Mouse (Mus musculus): ENCODE results near the gene Cfap20.
A peak's percentile ranks its signal among the peaks of the same experiment; 100 is the strongest.

Gene Cfap20

GRCm38 (mm10) chr8:95434686-95435439 lies at the start of gene Cfap20:
TSS of gene Cfap20 (minus strand) at chr8:95434869.
- DNase-seq (ENCODE audit: low spot score in 2 of 2), result peak; percentile 98 to 99

- DNase-seq (ENCODE audit: low spot score in 2 of 2), result no peak
Observed at GRCm38 (mm10) chr8:95470008-95470407, 35.3 kb upstream of the Cfap20 start.

DNA sequence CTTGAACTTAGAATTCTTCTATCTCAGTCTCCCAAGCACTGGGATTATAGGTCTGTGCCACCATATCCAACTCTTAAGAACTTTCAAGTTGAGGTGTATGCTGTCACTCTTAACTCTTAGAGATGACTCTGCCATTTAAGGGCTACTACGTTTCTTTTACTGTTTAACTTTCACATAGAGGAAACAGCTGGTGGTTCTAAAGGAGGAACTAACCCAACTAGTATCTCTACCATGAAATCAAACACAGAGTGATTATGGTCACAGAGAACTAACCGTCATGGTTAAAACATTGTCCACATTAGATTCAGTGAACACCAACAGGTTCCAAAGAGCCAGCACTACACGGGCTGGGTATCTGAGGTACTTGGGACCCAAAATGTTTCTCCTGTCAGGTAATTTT lies 34.3 kb upstream of the Cfap20 start:
- no peak for DNase-seq (ENCODE audit: low spot score in 2 of 2)

GRCm38 (mm10) chr8:95466543-95466942 lies 31.9 kb upstream of the Cfap20 start:
- DNase-seq (ENCODE audit: low spot score in 2 of 2), result no peak

DNA sequence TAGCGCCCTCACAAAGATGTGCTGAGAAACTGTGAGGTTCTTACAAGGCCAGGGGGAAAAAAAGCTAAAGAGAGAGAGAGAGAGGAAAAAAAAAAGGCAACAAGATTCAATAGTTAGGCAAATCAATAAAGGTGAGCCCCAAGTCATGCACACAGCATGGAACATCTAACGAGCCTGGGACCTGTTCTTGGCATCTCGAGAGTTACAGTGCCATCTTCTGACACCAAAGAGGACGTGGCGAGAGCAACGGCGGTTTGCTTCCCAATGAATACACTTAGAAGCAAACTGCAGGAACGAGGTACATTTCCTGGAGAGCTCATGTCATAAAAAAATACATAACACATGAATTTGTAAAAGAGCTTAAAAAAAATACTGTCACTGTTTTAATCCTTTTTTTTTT lies 17.8 kb upstream of the Cfap20 start:
- DNase-seq (ENCODE audit: low spot score in 2 of 2), result no peak

DNA sequence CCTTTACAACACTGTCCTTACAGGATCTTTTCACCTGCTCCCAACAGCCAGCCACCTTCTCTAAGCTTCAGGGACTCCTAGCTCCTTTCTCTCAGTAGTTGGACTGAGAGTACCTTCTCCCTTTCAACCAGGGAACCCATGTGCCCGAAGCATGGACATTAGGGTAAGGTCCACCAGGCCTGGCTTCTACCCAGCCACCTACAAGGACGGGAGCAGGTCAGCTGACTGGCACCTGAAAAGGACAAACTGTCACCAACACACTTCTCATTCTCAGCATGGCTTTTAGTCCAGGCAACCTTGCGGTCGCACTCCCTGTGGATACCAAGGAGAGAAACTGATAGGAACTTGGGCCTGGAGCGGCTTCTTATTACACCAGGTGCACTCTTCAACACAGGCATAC lies 15.6 kb upstream of the Cfap20 start:
- no peak for DNase-seq (ENCODE audit: low spot score in 2 of 2)

DNA sequence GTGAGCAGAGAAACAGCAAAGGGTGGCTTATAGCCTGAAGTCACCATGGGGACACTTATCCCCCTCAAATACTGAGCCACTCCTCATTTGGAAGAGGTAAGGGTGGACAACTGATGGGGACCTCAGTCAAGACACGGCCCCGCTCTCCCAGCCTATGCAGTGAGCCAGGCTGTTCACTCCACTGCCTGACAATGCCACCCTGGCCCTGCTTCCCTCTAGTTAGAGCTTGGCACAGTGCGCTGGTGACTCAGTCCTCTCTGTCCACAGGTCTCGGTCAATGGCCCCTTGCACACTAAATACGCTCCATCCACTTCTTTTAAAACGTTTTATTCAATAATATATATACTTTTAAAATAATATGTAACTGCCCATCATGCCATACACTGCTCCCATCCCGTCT lies 13.0 kb upstream of the Cfap20 start:
- DNase-seq (ENCODE audit: low spot score in 2 of 2), result no peak

DNA sequence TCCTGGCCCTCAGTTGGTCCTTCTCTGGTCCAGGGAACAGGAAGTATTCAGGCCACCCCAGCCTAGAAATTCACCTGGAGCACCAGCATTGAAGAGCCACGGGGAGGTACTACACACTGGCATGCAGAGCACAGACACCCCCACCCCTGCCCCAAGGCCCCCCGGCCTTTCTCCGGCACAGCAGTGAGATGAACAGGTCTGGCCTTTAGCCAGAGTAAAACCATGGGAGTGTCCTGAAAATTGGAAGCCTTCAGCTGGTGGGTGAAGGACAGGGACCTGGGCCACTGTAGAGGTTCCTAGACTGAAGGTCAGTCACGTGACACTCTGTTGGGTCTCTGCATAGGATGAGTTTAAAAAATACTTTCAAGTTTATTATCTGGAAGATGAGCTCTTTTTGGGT lies 10.4 kb upstream of the Cfap20 start:
- DNase-seq (ENCODE audit: low spot score in 2 of 2), result no peak

DNA sequence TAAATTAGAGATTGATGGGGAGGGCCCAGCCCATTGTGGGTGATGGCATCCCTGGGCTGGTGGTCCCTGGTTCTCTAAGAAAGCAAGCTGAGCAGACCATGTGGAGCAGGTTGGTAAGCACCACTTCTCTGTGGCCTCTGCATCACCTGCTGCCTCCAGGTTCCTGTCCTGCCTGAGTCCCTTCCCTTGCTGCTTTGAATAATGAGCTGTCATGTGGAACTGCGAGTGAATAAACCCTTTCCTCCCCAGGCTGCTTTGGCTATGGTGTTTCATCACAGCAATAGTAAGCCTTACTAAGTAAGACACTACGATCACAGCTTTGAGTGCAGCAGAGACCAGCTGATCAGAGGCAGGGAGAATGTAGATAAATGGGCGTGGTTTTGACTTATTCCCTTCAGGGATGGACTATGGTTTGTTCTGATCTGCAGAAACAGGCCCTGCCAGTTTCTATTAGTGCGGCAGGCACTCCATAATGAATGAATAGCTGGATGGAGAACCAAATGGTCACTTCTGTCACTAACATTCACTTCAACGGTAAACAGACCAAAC lies 6.9 kb upstream of the Cfap20 start:
- no peak for DNase-seq (ENCODE audit: low spot score in 2 of 2)

DNA sequence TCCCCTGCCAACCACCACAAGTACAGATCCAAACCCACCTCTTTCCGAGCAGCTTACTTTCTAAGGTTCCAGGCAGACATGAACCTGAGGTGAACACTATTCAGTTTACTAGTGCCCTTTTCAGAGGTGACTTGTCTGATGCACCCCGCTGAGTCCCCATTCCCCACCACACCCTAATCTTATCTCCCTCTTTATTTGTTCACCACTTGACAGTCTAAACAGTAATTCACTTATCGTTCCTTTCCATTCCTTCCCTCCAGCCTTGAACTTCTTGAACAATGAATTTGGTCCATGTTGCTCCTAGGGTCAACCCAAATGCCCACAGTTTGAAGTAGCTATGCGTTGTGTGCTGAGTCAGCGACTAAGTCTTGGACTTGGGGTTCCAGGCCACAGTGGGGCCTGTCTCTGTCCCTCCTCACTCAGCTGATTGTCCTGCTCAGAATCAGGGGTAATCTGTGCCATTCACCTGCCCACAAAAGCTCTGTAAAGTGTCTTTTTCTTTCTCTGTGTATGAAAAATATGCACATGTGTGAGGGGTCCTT lies 5.6 kb upstream of the Cfap20 start:
- no peak for DNase-seq (ENCODE audit: low spot score in 2 of 2)

DNA sequence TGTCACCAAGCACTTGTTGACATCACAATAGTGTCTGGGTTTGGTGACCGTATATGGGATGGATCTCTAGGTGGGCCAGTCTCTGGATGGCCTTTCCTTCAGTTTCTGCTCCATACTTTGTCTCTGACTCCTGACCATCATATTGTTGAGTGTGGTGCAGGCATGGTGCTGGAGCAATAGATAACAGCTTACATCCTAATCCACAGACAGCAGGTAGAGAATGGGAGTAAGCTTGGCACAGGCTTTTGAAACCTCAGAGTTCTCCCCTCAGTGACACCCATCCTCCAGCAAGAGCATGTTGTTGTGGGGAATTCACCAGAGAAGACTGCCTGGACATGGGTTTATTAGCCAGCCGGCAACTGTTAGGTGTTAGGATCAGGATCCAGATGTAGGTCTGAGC lies 4.8 kb upstream of the Cfap20 start:
- DNase-seq (ENCODE audit: low spot score in 2 of 2), result no peak

- DNase-seq (ENCODE audit: low spot score in 2 of 2), result no peak
Observed at GRCm38 (mm10) chr8:95437341-95437992, 2.8 kb upstream of the Cfap20 start.

- DNase-seq (ENCODE audit: low spot score in 2 of 2), result no peak
Observed at GRCm38 (mm10) chr8:95435930-95436329, 1.3 kb upstream of the Cfap20 start.

DNA sequence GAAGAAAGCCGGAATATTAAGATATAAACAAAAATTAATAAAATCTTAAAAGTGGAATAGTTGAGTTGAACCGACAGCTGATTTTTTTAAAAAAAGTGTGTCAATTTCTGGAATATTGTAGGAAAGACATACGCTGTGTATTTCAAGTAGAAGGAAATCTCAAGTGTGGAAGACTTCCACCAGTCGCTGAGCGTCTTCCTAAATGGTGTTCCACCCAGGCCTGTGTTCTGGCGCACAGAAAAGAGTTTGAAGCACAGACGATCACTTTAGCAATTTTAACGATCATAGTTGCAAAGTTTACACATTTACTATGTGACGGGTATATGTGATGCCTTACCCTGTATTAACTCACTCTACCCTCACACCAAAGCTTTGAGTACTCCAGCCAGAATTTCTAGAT lies 802 bp upstream of the Cfap20 start:
- no peak for DNase-seq (ENCODE audit: low spot score in 2 of 2)

DNA sequence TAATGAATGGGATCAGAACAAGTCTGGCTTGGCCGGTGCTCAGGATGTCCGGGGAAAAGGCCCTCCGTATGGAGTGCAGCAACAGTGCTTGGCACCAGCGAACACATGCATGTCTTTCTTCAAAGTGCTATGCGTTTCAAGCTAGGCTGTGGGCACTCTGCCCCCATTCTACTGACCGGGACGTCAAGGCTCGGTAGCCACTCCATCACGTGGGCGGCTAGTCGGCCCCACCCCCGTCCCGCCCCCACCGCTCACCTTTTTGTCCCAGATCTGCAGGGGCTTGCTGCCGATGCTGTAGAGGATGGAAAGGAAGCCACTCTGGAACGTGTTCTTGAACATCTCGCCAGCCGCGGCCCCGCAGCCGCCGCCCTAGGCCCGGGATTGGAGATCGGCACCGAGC lies 436 bp downstream of the Cfap20 start:
- peak in 1 of 2 experiments; percentile 44 for DNase-seq (ENCODE audit: low spot score in 2 of 2)

GRCm38 (mm10) chr8:95433124-95433523 lies 1.5 kb downstream of the Cfap20 start:
- DNase-seq (ENCODE audit: low spot score in 2 of 2), result no peak

DNA sequence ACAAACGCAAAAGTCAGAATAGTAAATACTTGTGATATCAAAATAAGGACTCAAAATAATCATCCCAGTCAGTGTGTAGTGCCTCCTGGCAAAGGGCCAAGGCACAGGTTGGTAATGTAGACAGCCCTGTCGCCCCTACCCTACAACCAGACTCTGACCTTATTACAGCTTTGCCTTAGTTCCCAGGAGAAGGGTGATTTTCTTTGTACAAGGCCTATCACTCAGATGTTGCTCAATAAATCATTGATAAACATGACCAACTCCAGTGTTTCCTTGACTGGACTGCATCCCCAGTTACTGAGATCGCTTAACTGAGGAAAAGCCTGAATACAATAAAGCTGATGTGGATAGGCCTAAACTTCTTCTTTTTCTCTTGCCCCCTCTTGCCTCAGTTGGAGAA lies 2.2 kb downstream of the Cfap20 start:
- DNase-seq (ENCODE audit: low spot score in 2 of 2), result no peak

DNA sequence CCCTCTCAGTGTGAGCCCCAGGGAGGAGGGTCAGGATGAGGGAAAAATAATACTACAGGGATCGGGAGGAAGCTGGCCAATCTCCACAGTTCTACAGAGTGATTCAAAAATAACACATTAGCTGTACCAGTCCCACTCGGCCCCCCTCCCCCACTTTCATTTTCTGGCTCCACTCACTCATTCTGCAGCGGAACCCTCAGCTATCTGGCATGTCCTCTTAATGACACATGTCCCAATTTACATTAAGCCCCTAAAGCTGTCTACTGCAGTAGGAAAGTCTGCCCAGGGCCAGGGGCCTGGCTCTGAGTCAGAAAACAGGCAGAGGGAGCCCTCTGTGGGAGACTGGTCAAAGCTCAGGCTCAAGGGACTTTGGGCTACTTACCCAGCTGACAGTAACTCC lies 4.7 kb downstream of the Cfap20 start:
- DNase-seq (ENCODE audit: low spot score in 2 of 2), result peak; percentile 41 to 43

GRCm38 (mm10) chr8:95427594-95428535 lies 6.8 kb downstream of the Cfap20 start:
- DNase-seq (ENCODE audit: low spot score in 2 of 2), result peak; percentile 60 to 65

- DNase-seq (ENCODE audit: low spot score in 2 of 2), result peak in 1 of 2 experiments; percentile 45
Observed at GRCm38 (mm10) chr8:95426781-95427281, 7.8 kb downstream of the Cfap20 start.

GRCm38 (mm10) chr8:95424682-95425081 lies 10.0 kb downstream of the Cfap20 start:
- no peak for DNase-seq (ENCODE audit: low spot score in 2 of 2)

Data from right cerebral cortex, adult 2 months (tissue).